Mouse (Mus musculus): ENCODE data around the gene Phlpp1. TPM values are rescaled to one million over a fixed set of nuclear protein-coding genes. Genes with fewer than 3 reads are reported as not detected.

Phlpp1 gene
- total and polyA plus RNA-seq, 3 experiments: 14.8 to 38.4 (median 20.9) TPM

- DNase-seq (ENCODE audit: extremely low read depth): no peak
- TF ChIP-seq NRF1 (IDR thresholded peaks at IDR 0.05; ENCODE audit: low read depth, low read length) (no peak), HCFC1 (IDR thresholded peaks at IDR 0.05; ENCODE audit: low read depth, low read length) (no peak), EP300 (IDR thresholded peaks at IDR 0.05; ENCODE audit: low read length) (no peak), POLR2A (IDR thresholded peaks at IDR 0.05; ENCODE audit: low read depth, low read length) (no peak), BHLHE40 (IDR thresholded peaks at IDR 0.05; ENCODE audit: low read depth, low read length) (no peak), TCF12 (IDR thresholded peaks at IDR 0.05; ENCODE audit: low read depth, low read length) (no peak), POLR2AphosphoS2 (IDR thresholded peaks at IDR 0.05; ENCODE audit: low read depth, low read length) (no peak), MAZ (IDR thresholded peaks at IDR 0.05; ENCODE audit: low read depth, low read length) (no peak), RCOR1 (conservative IDR thresholded peaks at IDR 0.05; ENCODE audit: low read depth, low read length) (no peak), ELF1 (IDR thresholded peaks at IDR 0.05; ENCODE audit: low read depth, low read length) (no peak), TBP (conservative IDR thresholded peaks at IDR 0.05; ENCODE audit: low read depth, low read length) (no peak), RAD21 (IDR thresholded peaks at IDR 0.05; ENCODE audit: low read depth, low read length) (no peak), MYC (IDR thresholded peaks at IDR 0.05; ENCODE audit: low read depth, low read length) (no peak), MAFK (IDR thresholded peaks at IDR 0.05; ENCODE audit: insufficient replicate concordance, low read length) (no peak), MEF2A (IDR thresholded peaks at IDR 0.05; ENCODE audit: borderline replicate concordance, low read depth, low read length) (no peak), SMC3 (IDR thresholded peaks at IDR 0.05; ENCODE audit: low read depth, low read length) (no peak), KAT2A (IDR thresholded peaks at IDR 0.05; ENCODE audit: insufficient replicate concordance, low read length) (no peak), E2F4 (IDR thresholded peaks at IDR 0.05; ENCODE audit: insufficient replicate concordance, low read depth, low read length) (no peak), MAX (IDR thresholded peaks at IDR 0.05; ENCODE audit: low read length) (no peak)
- Histone ChIP-seq H3K4me3 (replicated peaks in 1 of 3; ENCODE audit: low read depth in 2 of 3, low read length in 2 of 3, poor library complexity in 1 of 3) (no peak overlapping the region), H3K27me3 (replicated peaks) (no peaks in the 10 kb centered on the region), H3K79me2 (replicated peaks; ENCODE audit: control insufficient read depth, extremely low read depth, insufficient read depth, poor library complexity, severe bottlenecking) (peaks cover 14% of the 10 kb centered on the region), H3K4me2 (ENCODE audit: insufficient read depth, low read depth, poor library complexity, severe bottlenecking) (no peak overlapping the region), H3K4me1 (ENCODE audit: control insufficient read depth in 1 of 2, insufficient read depth in 2 of 2) (peaks cover 5 to 46% of the 10 kb centered on the region in 2 experiments; a peak in 3 of 4 replicates), H3K27ac (ENCODE audit: insufficient read depth, low read depth) (no peak overlapping the region), H3K9me3 (replicated peaks; ENCODE audit: low read length) (no peaks in the 10 kb centered on the region), H3K9ac (ENCODE audit: insufficient read depth, low read depth) (no peak overlapping the region), H3K36me3 (replicated peaks in 1 of 2; ENCODE audit: control insufficient read depth in 1 of 2, insufficient read depth in 1 of 2, low read length in 1 of 2) (peaks cover 3 to 63% of the 10 kb centered on the region in 2 experiments)
- dilution Hi-C loops (cut with MboI; ENCODE audit: extremely low pct_ligation_motif_present, extremely low pct_unique_long_range_greater_than_20kb, low sequenced_read_pairs): no loop called here
- in situ Hi-C loops (cut with MboI; ENCODE audit: low pct_ligation_motif_present, low pct_unique_long_range_greater_than_20kb, low sequenced_read_pairs): no loop called here
Measured at GRCm38 (mm10) chr1:106211146-106211545, 39.6 kb downstream of the Phlpp1 start.

GRCm38 (mm10) chr1:106220431-106220830, 48.9 kb downstream of the Phlpp1 start:
- H3K4me1 ChIP-seq (ENCODE audit: control insufficient read depth in 1 of 2, insufficient read depth in 2 of 2): peaks cover 8 to 63% of the 10 kb centered on the region in 2 experiments
- H3K27me3 ChIP-seq (replicated peaks): no peaks in the 10 kb centered on the region
- H3K9me3 ChIP-seq (replicated peaks; ENCODE audit: low read length): peaks cover 8% of the 10 kb centered on the region
- no peak for DNase-seq (ENCODE audit: extremely low read depth)
- no peak overlapping the region for H3K4me2 ChIP-seq (ENCODE audit: insufficient read depth, low read depth, poor library complexity, severe bottlenecking)
- H3K27ac ChIP-seq (ENCODE audit: insufficient read depth, low read depth): no peak overlapping the region
- dilution Hi-C loops (cut with MboI; ENCODE audit: extremely low pct_ligation_motif_present, extremely low pct_unique_long_range_greater_than_20kb, low sequenced_read_pairs) (no loop called here), in situ Hi-C loops (cut with MboI; ENCODE audit: low pct_ligation_motif_present, low pct_unique_long_range_greater_than_20kb, low sequenced_read_pairs) (no loop called here)
- TF ChIP-seq JUN (IDR thresholded peaks at IDR 0.05; ENCODE audit: insufficient read depth, low read depth, low read length) (no peak), RCOR1 (conservative IDR thresholded peaks at IDR 0.05; ENCODE audit: low read depth, low read length) (no peak), SIN3A (IDR thresholded peaks at IDR 0.05; ENCODE audit: low read length) (no peak), ZC3H11A (IDR thresholded peaks at IDR 0.05; ENCODE audit: low read depth, low read length) (no peak), TCF12 (IDR thresholded peaks at IDR 0.05; ENCODE audit: low read depth, low read length) (no peak)
- peaks cover 3 to 21% of the 10 kb centered on the region in 2 experiments for H3K36me3 ChIP-seq (replicated peaks in 1 of 2; ENCODE audit: control insufficient read depth in 1 of 2, insufficient read depth in 1 of 2, low read length in 1 of 2)
- H3K4me3 ChIP-seq (replicated peaks in 1 of 3; ENCODE audit: low read depth in 2 of 3, low read length in 2 of 3, poor library complexity in 1 of 3): no peak overlapping the region
- H3K9ac ChIP-seq (ENCODE audit: insufficient read depth, low read depth): no peak overlapping the region
- peaks cover 24% of the 10 kb centered on the region for H3K79me2 ChIP-seq (replicated peaks; ENCODE audit: control insufficient read depth, extremely low read depth, insufficient read depth, poor library complexity, severe bottlenecking)

All from CH12.LX (cell line).